ENCODE assay signal across 7 mouse cellular contexts in the genomic region with DNA sequence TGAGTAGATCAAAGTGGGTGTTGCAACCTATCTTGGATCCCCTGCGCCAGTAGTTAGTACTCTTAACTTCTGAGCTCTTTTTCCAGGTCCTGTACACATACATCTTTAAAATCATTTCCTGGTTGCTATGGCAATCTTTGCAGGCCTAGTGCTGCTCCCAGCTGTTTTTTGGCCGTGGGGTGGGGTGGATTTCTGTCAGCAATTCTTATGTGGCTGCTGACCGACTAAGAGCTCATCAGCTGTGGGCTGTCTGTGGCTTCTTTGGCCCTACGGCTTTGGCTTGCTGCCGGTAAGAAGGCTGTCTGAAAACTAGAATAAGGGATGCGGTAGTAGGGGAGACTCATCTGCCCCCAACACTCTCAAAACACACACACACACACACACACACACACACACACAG. TPM values are rescaled to one million over a fixed set of nuclear protein-coding genes. Genes with fewer than 3 reads are reported as not detected.
A peak's percentile ranks its signal among the peaks of the same experiment; 100 is the strongest.
DNase-seq lines count a peak whose midpoint lies in the region; ATAC-seq and TF ChIP-seq lines count a peak whose summit lies in the region.

No protein-coding gene starts in this region.

- no peaks in the 10 kb centered on the region for H3K9me3 ChIP-seq in embryonic facial prominence, embryonic 12.5 days
- H3K9me3 ChIP-seq in hindbrain, embryonic 11.5 days (ENCODE audit: control insufficient read depth, low read length) = no peaks in the 10 kb centered on the region
- no peaks in the 10 kb centered on the region for H3K9me3 ChIP-seq in lung, postnatal 0 days (ENCODE audit: low read length)

- peak overlapping the region; percentile 86 for H3K4me3 ChIP-seq in embryonic facial prominence, embryonic 12.5 days
- H3K4me3 ChIP-seq in hindbrain, embryonic 11.5 days (ENCODE audit: low read depth, low read length) = peak overlapping the region; percentile 91
- peak overlapping the region; percentile 78 for H3K4me3 ChIP-seq in lung, postnatal 0 days (ENCODE audit: low read depth, low read length)

- no peak for TF ChIP-seq CTCF in lung, postnatal 0 days (IDR thresholded peaks at IDR 0.05)

- H3K27ac ChIP-seq in embryonic facial prominence, embryonic 12.5 days = no peak overlapping the region
- H3K27ac ChIP-seq in hindbrain, embryonic 11.5 days (ENCODE audit: low read depth, low read length) = no peak overlapping the region
- H3K27ac ChIP-seq in lung, postnatal 0 days (ENCODE audit: low read length) = peak overlapping the region; percentile 78; the same call in 1 of the 2 replicates

- peaks cover 8% of the 10 kb centered on the region for H3K4me1 ChIP-seq in embryonic facial prominence, embryonic 12.5 days
- peaks cover 4% of the 10 kb centered on the region; the same call in 1 of the 2 replicates for H3K4me1 ChIP-seq in hindbrain, embryonic 11.5 days (replicated peaks; ENCODE audit: control insufficient read depth, insufficient read depth, low read length)
- H3K4me1 ChIP-seq in lung, postnatal 0 days (ENCODE audit: insufficient read depth, low read depth, low read length) = no peaks in the 10 kb centered on the region; the same call in 1 of the 2 replicates

- peak; percentile 6 for DNase-seq in retina, embryonic 14.5 days (ENCODE audit: low spot score)
- DNase-seq in retina, postnatal 1 day = no peak
- no peak for DNase-seq in hindbrain, embryonic 11.5 days (ENCODE audit: low spot score)
- DNase-seq in lung, postnatal 0 days (ENCODE audit: low spot score) = peak; percentile 60
- DNase-seq in telencephalon, adult 2 months (ENCODE audit: low read depth, low spot score) = peak; percentile 9
- no peak for DNase-seq in testis, postnatal 10 days (ENCODE audit: low spot score)

- TF ChIP-seq EP300 in lung, postnatal 0 days (IDR thresholded peaks at IDR 0.05) = no peak

- ATAC-seq in embryonic facial prominence, embryonic 12.5 days (ENCODE audit: insufficient number of reproducible peaks, insufficient read depth, low FRiP score, low TSS enrichment) = no peak
- 0 out of 2 replicates have a peak, but pooled peaks have one; percentile 16 for ATAC-seq in hindbrain, embryonic 11.5 days (ENCODE audit: low FRiP score)
- ATAC-seq in lung, postnatal 0 days = peak; percentile 11

- H3K36me3 ChIP-seq in embryonic facial prominence, embryonic 12.5 days = peaks cover 23% of the 10 kb centered on the region
- no peaks in the 10 kb centered on the region for H3K36me3 ChIP-seq in hindbrain, embryonic 11.5 days (ENCODE audit: control insufficient read depth, insufficient read depth, low read length)
- peaks cover 9% of the 10 kb centered on the region; the same call in 1 of the 2 replicates for H3K36me3 ChIP-seq in lung, postnatal 0 days (ENCODE audit: insufficient read depth, low read length)

- no peaks in the 10 kb centered on the region for H3K27me3 ChIP-seq in embryonic facial prominence, embryonic 12.5 days
- no peaks in the 10 kb centered on the region for H3K27me3 ChIP-seq in hindbrain, embryonic 11.5 days (ENCODE audit: control insufficient read depth, insufficient read depth, low read length)
- no peaks in the 10 kb centered on the region for H3K27me3 ChIP-seq in lung, postnatal 0 days (replicated peaks; ENCODE audit: insufficient read depth, low read length)

- 0 out of 2 replicates have a peak overlapping the region, but pooled peaks have one; percentile 83 for H3K9ac ChIP-seq in embryonic facial prominence, embryonic 12.5 days
- H3K9ac ChIP-seq in hindbrain, embryonic 11.5 days (ENCODE audit: low read depth, low read length) = peak overlapping the region; percentile 79; the same call in 1 of the 2 replicates
- H3K9ac ChIP-seq in lung, postnatal 0 days (replicated peaks; ENCODE audit: low read depth) = no peak overlapping the region

- WGBS in embryonic facial prominence, embryonic 12.5 days = 37% methylated on average over 6 of the region's 6 CpGs
- 53% methylated on average over 6 of the region's 6 CpGs for WGBS in hindbrain, embryonic 11.5 days
- 17% methylated on average over 6 of the region's 6 CpGs for WGBS in lung, postnatal 0 days

- peak overlapping the region; percentile 64 for H3K4me2 ChIP-seq in embryonic facial prominence, embryonic 12.5 days (replicated peaks)
- H3K4me2 ChIP-seq in hindbrain, embryonic 11.5 days (replicated peaks; ENCODE audit: low read depth, low read length) = peak overlapping the region; percentile 52; the same call in 1 of the 2 replicates
- peak overlapping the region; percentile 52 for H3K4me2 ChIP-seq in lung, postnatal 0 days (replicated peaks; ENCODE audit: low read depth, low read length)

RNA-seq across cellular contexts. Expression of a gene that starts 0.6 kb away (rescaled TPM):
- polyA plus RNA-seq in embryonic facial prominence, embryonic 12.5 days (2016; fragmentation: Nextera tagmentation; extraction: Ambion mirVana) = 40.2 and 41.7 TPM in 2 replicates
- polyA plus RNA-seq in hindbrain, embryonic 11.5 days (2014; fragmentation: Nextera tagmentation; extraction: Ambion mirVana) = 27.6 and 30.8 TPM in 2 replicates
- polyA plus RNA-seq in lung, postnatal 0 days (2015; fragmentation: Nextera tagmentation; extraction: Ambion mirVana) = 40.1 and 43.4 TPM in 2 replicates

RNA-seq across cellular contexts. Expression of a gene that starts 9.4 kb away (rescaled TPM):
- 282 and 295 TPM in 2 replicates for polyA plus RNA-seq in embryonic facial prominence, embryonic 12.5 days (2016; fragmentation: Nextera tagmentation; extraction: Ambion mirVana)
- polyA plus RNA-seq in hindbrain, embryonic 11.5 days (2014; fragmentation: Nextera tagmentation; extraction: Ambion mirVana) = 336 and 342 TPM in 2 replicates
- 219 and 239 TPM in 2 replicates for polyA plus RNA-seq in lung, postnatal 0 days (2015; fragmentation: Nextera tagmentation; extraction: Ambion mirVana)

RNA-seq across cellular contexts. Expression of a gene that starts 12.6 kb away (rescaled TPM):
- polyA plus RNA-seq in embryonic facial prominence, embryonic 12.5 days (2016; fragmentation: Nextera tagmentation; extraction: Ambion mirVana) = 29.4 and 32.9 TPM in 2 replicates
- 13.4 and 17.0 TPM in 2 replicates for polyA plus RNA-seq in hindbrain, embryonic 11.5 days (2014; fragmentation: Nextera tagmentation; extraction: Ambion mirVana)
- polyA plus RNA-seq in lung, postnatal 0 days (2015; fragmentation: Nextera tagmentation; extraction: Ambion mirVana) = 2.1 and 2.2 TPM in 2 replicates

RNA-seq across cellular contexts. Expression of a gene that starts 33.9 kb away (rescaled TPM):
- 37.5 and 39.2 TPM in 2 replicates for polyA plus RNA-seq in embryonic facial prominence, embryonic 12.5 days (2016; fragmentation: Nextera tagmentation; extraction: Ambion mirVana)
- 35.3 and 49.2 TPM in 2 replicates for polyA plus RNA-seq in hindbrain, embryonic 11.5 days (2014; fragmentation: Nextera tagmentation; extraction: Ambion mirVana)
- polyA plus RNA-seq in lung, postnatal 0 days (2015; fragmentation: Nextera tagmentation; extraction: Ambion mirVana) = 29.4 and 33.4 TPM in 2 replicates

Comparison
In these comparisons a context has a peak if more than half of its experiments do, and no peak if none do; other contexts are left out.
1. DNase-seq: peak in retina, embryonic 14.5 days (single experiment), lung, postnatal 0 days (single experiment) and telencephalon, adult 2 months (single experiment); none in retina, postnatal 1 day (single experiment), hindbrain, embryonic 11.5 days (single experiment) and testis, postnatal 10 days (single experiment).
2. Peak in every context shown above with its lines, with median percentiles within 50 percentile points of each other: H3K4me2 ChIP-seq and H3K4me3 ChIP-seq.